Mouse (Mus musculus): ENCODE measurements around the gene Pakap. TPM values are rescaled to one million over a fixed set of nuclear protein-coding genes. Genes with fewer than 3 reads are reported as not detected.

Gene Pakap
- polyA plus RNA-seq, 2 experiments, result 0.51 TPM; not detected in 1

- no peaks in the 10 kb centered on the region for H3K36me3 ChIP-seq (replicated peaks; ENCODE audit: control insufficient read depth, insufficient read depth, low read depth)
- H3K27me3 ChIP-seq (ENCODE audit: control insufficient read depth, insufficient read depth, low read length), result no peaks in the 10 kb centered on the region
- no peak overlapping the region for H3K4me2 ChIP-seq (ENCODE audit: low read depth)
- TF ChIP-seq CTCF (IDR thresholded peaks at IDR 0.05; ENCODE audit: low read depth), result no peak
- TF ChIP-seq EP300 (IDR thresholded peaks at IDR 0.05; ENCODE audit: low read depth), result no peak
- no peaks in the 10 kb centered on the region for H3K9me3 ChIP-seq (ENCODE audit: control insufficient read depth, low read length)
- ATAC-seq (ENCODE audit: insufficient read depth), result no peak
- no peaks in the 10 kb centered on the region for H3K4me1 ChIP-seq (replicated peaks; ENCODE audit: control insufficient read depth in 2 of 2, insufficient read depth in 2 of 2, low read length in 1 of 2)
- no peak overlapping the region for H3K9ac ChIP-seq (replicated peaks)
- H3K4me3 ChIP-seq (ENCODE audit: insufficient read depth in 1 of 2, low read depth in 2 of 2, low read length in 2 of 2), result no peak overlapping the region
- 78% methylated on average over 8 of the region's 8 CpGs for WGBS (ENCODE audit: insufficient replicate concordance)
- DNase-seq (ENCODE audit: low read depth in 3 of 3, low spot score in 3 of 3), result no peak
- no peak overlapping the region for H3K27ac ChIP-seq
Measured at GRCm38 (mm10) chr4:57889773-57890172, 321.8 kb downstream of the Pakap start.

GRCm38 (mm10) chr4:57892001-57892586, 324.1 kb downstream of the Pakap start:
- no peak for ATAC-seq (ENCODE audit: insufficient read depth)
- TF ChIP-seq CTCF (IDR thresholded peaks at IDR 0.05; ENCODE audit: low read depth) (no peak), EP300 (IDR thresholded peaks at IDR 0.05; ENCODE audit: low read depth) (no peak)
- Histone ChIP-seq H3K4me3 (ENCODE audit: insufficient read depth in 1 of 2, low read depth in 2 of 2, low read length in 2 of 2) (no peak overlapping the region), H3K36me3 (replicated peaks; ENCODE audit: control insufficient read depth, insufficient read depth, low read depth) (no peaks in the 10 kb centered on the region), H3K4me1 (replicated peaks; ENCODE audit: control insufficient read depth in 2 of 2, insufficient read depth in 2 of 2, low read length in 1 of 2) (no peaks in the 10 kb centered on the region), H3K27me3 (ENCODE audit: control insufficient read depth, insufficient read depth, low read length) (no peaks in the 10 kb centered on the region), H3K9me3 (ENCODE audit: control insufficient read depth, low read length) (no peaks in the 10 kb centered on the region), H3K27ac (no peak overlapping the region), H3K9ac (replicated peaks) (no peak overlapping the region), H3K4me2 (ENCODE audit: low read depth) (no peak overlapping the region)
- WGBS (ENCODE audit: insufficient replicate concordance), result 72% methylated on average over 10 of the region's 10 CpGs
- no peak for DNase-seq (ENCODE audit: low read depth in 3 of 3, low spot score in 3 of 3)

GRCm38 (mm10) chr4:57895140-57895539, 327.2 kb downstream of the Pakap start:
- ATAC-seq (ENCODE audit: insufficient read depth) (no peak), DNase-seq (ENCODE audit: low read depth in 3 of 3, low spot score in 3 of 3) (no peak)
- H3K36me3 ChIP-seq (replicated peaks; ENCODE audit: control insufficient read depth, insufficient read depth, low read depth), result no peaks in the 10 kb centered on the region
- H3K27ac ChIP-seq, result no peak overlapping the region
- WGBS (ENCODE audit: insufficient replicate concordance), result 50% methylated on average over 5 of the region's 5 CpGs
- no peak overlapping the region for H3K4me3 ChIP-seq (ENCODE audit: insufficient read depth in 1 of 2, low read depth in 2 of 2, low read length in 2 of 2)
- H3K9me3 ChIP-seq (ENCODE audit: control insufficient read depth, low read length), result no peaks in the 10 kb centered on the region
- H3K4me1 ChIP-seq (replicated peaks; ENCODE audit: control insufficient read depth in 2 of 2, insufficient read depth in 2 of 2, low read length in 1 of 2), result no peaks in the 10 kb centered on the region
- no peak for TF ChIP-seq CTCF (IDR thresholded peaks at IDR 0.05; ENCODE audit: low read depth)
- no peak for TF ChIP-seq EP300 (IDR thresholded peaks at IDR 0.05; ENCODE audit: low read depth)
- no peak overlapping the region for H3K4me2 ChIP-seq (ENCODE audit: low read depth)
- H3K27me3 ChIP-seq (ENCODE audit: control insufficient read depth, insufficient read depth, low read length), result no peaks in the 10 kb centered on the region
- no peak overlapping the region for H3K9ac ChIP-seq (replicated peaks)

GRCm38 (mm10) chr4:57895902-57896301, 327.9 kb downstream of the Pakap start:
- WGBS (ENCODE audit: insufficient replicate concordance), result 49% methylated on average over 6 of the region's 6 CpGs
- Histone ChIP-seq H3K4me1 (replicated peaks; ENCODE audit: control insufficient read depth in 2 of 2, insufficient read depth in 2 of 2, low read length in 1 of 2) (no peaks in the 10 kb centered on the region), H3K36me3 (replicated peaks; ENCODE audit: control insufficient read depth, insufficient read depth, low read depth) (no peaks in the 10 kb centered on the region), H3K27me3 (ENCODE audit: control insufficient read depth, insufficient read depth, low read length) (no peaks in the 10 kb centered on the region), H3K27ac (no peak overlapping the region), H3K4me3 (ENCODE audit: insufficient read depth in 1 of 2, low read depth in 2 of 2, low read length in 2 of 2) (no peak overlapping the region), H3K9me3 (ENCODE audit: control insufficient read depth, low read length) (no peaks in the 10 kb centered on the region), H3K9ac (replicated peaks) (no peak overlapping the region), H3K4me2 (ENCODE audit: low read depth) (no peak overlapping the region)
- ATAC-seq (ENCODE audit: insufficient read depth) (no peak), DNase-seq (ENCODE audit: low read depth in 3 of 3, low spot score in 3 of 3) (no peak)
- no peak for TF ChIP-seq EP300 (IDR thresholded peaks at IDR 0.05; ENCODE audit: low read depth)

- no peak for ATAC-seq (ENCODE audit: insufficient read depth)
- Histone ChIP-seq H3K4me1 (replicated peaks; ENCODE audit: control insufficient read depth in 2 of 2, insufficient read depth in 2 of 2, low read length in 1 of 2) (no peaks in the 10 kb centered on the region), H3K27ac (no peak overlapping the region), H3K4me2 (ENCODE audit: low read depth) (no peak overlapping the region), H3K36me3 (replicated peaks; ENCODE audit: control insufficient read depth, insufficient read depth, low read depth) (no peaks in the 10 kb centered on the region), H3K9me3 (ENCODE audit: control insufficient read depth, low read length) (no peaks in the 10 kb centered on the region), H3K4me3 (ENCODE audit: insufficient read depth in 1 of 2, low read depth in 2 of 2, low read length in 2 of 2) (no peak overlapping the region), H3K9ac (replicated peaks) (no peak overlapping the region), H3K27me3 (ENCODE audit: control insufficient read depth, insufficient read depth, low read length) (no peaks in the 10 kb centered on the region)
- WGBS (ENCODE audit: insufficient replicate concordance), result 62% methylated on average over 3 of the region's 3 CpGs
- TF ChIP-seq EP300 (IDR thresholded peaks at IDR 0.05; ENCODE audit: low read depth) (no peak), CTCF (IDR thresholded peaks at IDR 0.05; ENCODE audit: low read depth) (no peak)
- DNase-seq (ENCODE audit: low read depth in 3 of 3, low spot score in 3 of 3), result no peak
Measured at GRCm38 (mm10) chr4:57896631-57897030, 328.7 kb downstream of the Pakap start.

All from liver, embryonic 14.5 days (tissue).